Mouse (Mus musculus): ENCODE measurements around the gene Oaf.
A peak's percentile ranks its signal among the peaks of the same experiment; 100 is the strongest.

Gene Oaf

DNA sequence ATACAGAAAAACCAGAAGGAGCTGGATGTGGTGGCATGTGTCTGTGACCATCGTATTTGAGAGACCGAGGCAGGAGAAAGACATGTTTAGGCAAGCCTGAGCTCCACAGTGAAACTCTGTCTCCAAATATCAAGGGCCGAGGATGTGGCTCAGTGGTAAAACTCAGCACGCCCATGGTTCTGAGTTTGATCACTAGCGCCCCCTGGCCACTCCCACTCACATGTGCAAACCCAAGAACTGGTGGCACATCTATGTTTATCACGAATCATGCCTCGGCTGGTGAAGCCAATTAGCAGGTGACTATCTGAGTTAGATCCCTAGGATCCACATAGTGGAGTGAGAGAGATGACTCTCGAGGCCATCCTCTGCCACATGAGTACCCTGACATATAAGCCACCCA, 27.6 kb upstream of the Oaf start:
- no peaks in the 10 kb centered on the region for H3K9me3 ChIP-seq (ENCODE audit: low read length)
- peaks cover 91% of the 10 kb centered on the region for H3K4me1 ChIP-seq (replicated peaks; ENCODE audit: low read depth, low read length)
- no peak overlapping the region for H3K4me3 ChIP-seq (replicated peaks; ENCODE audit: low read length)
- no peaks in the 10 kb centered on the region for H3K36me3 ChIP-seq (ENCODE audit: insufficient read depth, low read length)
- no peak for TF ChIP-seq NANOG (IDR thresholded peaks at IDR 0.05; ENCODE audit: borderline replicate concordance, low read length)
- peak; percentile 45 for TF ChIP-seq CTCF (conservative IDR thresholded peaks at IDR 0.05; ENCODE audit: low read length)
- peaks cover 31% of the 10 kb centered on the region for H3K27me3 ChIP-seq (ENCODE audit: insufficient read depth, low read length)

DNA sequence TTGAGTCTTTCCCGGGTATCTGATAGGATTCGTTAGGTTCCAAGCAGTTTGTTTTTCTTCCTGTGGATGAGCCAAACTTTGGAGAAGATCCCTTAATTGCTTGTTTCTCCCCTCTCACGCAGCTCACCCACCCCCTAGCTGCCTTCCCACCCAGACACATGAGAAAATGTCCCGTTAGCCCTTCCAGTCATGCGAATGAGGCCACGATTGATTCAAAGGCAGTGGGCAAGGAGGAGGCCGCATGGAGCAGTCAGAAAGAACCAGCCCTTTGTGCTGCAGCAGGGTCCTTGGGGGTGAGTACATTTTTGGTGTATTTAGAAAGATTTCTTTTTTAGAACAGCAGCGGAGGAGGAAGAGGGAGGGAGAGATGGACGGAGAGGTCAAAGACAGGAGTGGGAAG, 25.5 kb upstream of the Oaf start:
- Histone ChIP-seq H3K27me3 (ENCODE audit: insufficient read depth, low read length) (peaks cover 10% of the 10 kb centered on the region), H3K36me3 (ENCODE audit: insufficient read depth, low read length) (no peaks in the 10 kb centered on the region), H3K4me1 (replicated peaks; ENCODE audit: low read depth, low read length) (peaks cover 87% of the 10 kb centered on the region), H3K4me3 (replicated peaks; ENCODE audit: low read length) (no peak overlapping the region), H3K9me3 (ENCODE audit: low read length) (no peaks in the 10 kb centered on the region)
- TF ChIP-seq POU5F1 (IDR thresholded peaks at IDR 0.05; ENCODE audit: borderline replicate concordance, low read length) (no peak), NANOG (IDR thresholded peaks at IDR 0.05; ENCODE audit: borderline replicate concordance, low read length) (no peak), CTCF (conservative IDR thresholded peaks at IDR 0.05; ENCODE audit: low read length) (no peak)

DNA sequence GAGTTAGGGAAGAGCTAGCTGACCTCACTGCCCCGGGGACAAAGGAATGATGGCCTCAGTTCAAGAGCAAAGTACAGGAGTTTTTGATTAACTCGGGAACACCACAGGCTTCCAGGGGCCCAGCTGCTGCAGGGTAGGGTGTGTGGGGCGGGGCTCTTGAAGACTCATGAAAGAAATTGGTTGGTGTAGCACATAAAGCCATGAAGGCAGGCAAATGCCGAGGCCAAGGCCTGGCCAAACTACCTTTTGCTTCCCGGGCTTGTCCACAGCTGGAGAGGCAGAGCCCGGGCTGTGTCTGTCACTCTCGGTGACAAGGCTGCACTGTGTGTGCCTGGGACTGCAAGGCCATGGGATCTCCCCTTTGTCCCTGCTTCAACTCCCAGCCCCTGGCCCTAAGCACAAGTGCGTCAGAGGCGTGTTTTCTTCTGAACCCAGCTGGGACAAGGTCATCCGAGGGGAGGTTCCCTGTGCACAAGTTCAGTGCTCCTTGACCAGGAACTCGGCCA, 24.3 kb upstream of the Oaf start:
- no peaks in the 10 kb centered on the region for H3K36me3 ChIP-seq (ENCODE audit: insufficient read depth, low read length)
- TF ChIP-seq POU5F1 (IDR thresholded peaks at IDR 0.05; ENCODE audit: borderline replicate concordance, low read length) = no peak
- TF ChIP-seq CTCF (conservative IDR thresholded peaks at IDR 0.05; ENCODE audit: low read length) = no peak
- TF ChIP-seq NANOG (IDR thresholded peaks at IDR 0.05; ENCODE audit: borderline replicate concordance, low read length) = no peak
- H3K4me3 ChIP-seq (replicated peaks; ENCODE audit: low read length) = peak overlapping the region; percentile 3; the same call in 1 of the 2 replicates
- no peaks in the 10 kb centered on the region for H3K9me3 ChIP-seq (ENCODE audit: low read length)
- peaks cover 82% of the 10 kb centered on the region for H3K4me1 ChIP-seq (replicated peaks; ENCODE audit: low read depth, low read length)
- no peaks in the 10 kb centered on the region; the same call in 1 of the 2 replicates for H3K27me3 ChIP-seq (ENCODE audit: insufficient read depth, low read length)

DNA sequence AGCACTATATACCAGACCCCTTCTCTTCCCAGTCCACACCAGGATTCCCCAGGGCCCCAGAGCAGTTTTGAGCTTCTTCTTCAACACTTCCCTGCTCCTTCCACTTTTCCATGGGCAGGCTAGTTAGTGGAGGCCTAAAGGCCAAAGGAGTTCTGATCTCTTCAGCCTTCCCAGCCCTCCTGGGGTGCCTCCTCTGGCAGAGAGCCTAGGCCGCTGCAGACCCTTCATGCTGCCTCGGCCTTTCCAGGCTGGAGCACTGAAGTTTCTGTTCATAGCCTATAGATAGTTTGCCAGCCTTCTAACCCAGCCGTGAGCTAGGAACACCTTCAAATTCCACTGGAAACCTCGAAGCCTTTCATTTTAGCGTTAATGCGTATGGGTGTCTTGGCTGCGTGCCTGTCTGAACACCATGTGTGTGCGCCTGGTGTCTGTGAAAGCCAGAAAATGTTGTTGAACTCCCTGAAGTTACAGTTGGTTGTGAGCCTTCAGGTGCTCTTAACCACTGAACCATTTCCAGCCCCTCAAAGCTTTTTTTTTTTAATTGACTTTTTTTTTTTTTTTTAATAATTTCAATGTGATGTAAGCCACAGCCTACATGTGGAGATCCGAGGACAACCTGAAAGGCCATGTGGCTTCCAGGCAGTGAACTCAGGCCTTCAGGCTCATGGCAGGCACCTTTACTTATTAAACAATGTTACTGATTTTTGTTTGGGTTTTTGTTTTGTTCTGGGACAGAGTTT, 23.3 kb upstream of the Oaf start:
- no peaks in the 10 kb centered on the region; the same call in 1 of the 2 replicates for H3K27me3 ChIP-seq (ENCODE audit: insufficient read depth, low read length)
- H3K4me3 ChIP-seq (replicated peaks; ENCODE audit: low read length) = no peak overlapping the region
- H3K4me1 ChIP-seq (replicated peaks; ENCODE audit: low read depth, low read length) = peaks cover 77% of the 10 kb centered on the region
- TF ChIP-seq CTCF (conservative IDR thresholded peaks at IDR 0.05; ENCODE audit: low read length) (no peak), NANOG (IDR thresholded peaks at IDR 0.05; ENCODE audit: borderline replicate concordance, low read length) (no peak), POU5F1 (IDR thresholded peaks at IDR 0.05; ENCODE audit: borderline replicate concordance, low read length) (no peak)
- no peaks in the 10 kb centered on the region for H3K9me3 ChIP-seq (ENCODE audit: low read length)
- no peaks in the 10 kb centered on the region for H3K36me3 ChIP-seq (ENCODE audit: insufficient read depth, low read length)

DNA sequence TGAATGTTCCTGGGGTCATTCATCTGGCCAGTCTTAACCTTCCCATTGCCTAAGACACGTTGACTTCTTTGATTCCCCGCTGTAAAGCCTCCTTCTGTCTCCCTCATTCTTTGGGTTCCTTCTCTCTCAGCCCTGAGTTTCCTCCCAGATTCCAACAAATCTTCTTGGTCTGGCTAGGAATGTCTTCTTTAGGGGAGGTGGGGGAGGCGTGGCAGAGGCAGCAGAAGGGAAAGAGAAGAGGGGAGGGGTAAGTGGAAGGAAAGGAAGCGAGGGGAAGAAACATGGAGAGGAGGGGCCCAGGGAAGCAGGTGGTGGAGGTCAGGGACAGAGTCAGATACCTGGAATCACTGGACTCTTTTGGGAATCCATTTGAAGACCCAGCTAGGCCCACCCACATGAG, 22.7 kb upstream of the Oaf start:
- H3K27me3 ChIP-seq (ENCODE audit: insufficient read depth, low read length) = no peaks in the 10 kb centered on the region; the same call in 1 of the 2 replicates

DNA sequence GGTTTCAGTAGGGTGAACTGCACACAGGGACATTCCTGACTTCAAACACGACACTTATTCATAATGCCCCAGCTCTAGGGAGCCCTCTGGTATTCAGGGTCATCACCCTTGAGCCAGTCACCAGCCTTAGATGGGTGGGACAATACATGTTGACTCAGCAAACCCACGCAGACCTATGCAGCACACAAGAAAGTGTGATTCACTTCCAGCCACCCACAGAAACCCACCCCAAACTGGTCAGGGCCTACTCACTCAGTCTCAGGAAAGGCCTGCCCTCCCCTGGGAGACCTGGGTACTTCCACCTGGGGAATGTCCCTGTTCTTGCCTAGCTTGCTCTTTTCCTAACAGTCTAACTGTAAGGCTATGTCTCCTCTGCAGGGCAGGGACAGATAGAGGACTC, 22.2 kb upstream of the Oaf start:
- no peaks in the 10 kb centered on the region for H3K36me3 ChIP-seq (ENCODE audit: insufficient read depth, low read length)
- H3K4me1 ChIP-seq (replicated peaks; ENCODE audit: low read depth, low read length) = peaks cover 72% of the 10 kb centered on the region
- H3K4me3 ChIP-seq (replicated peaks; ENCODE audit: low read length) = no peak overlapping the region
- no peaks in the 10 kb centered on the region for H3K9me3 ChIP-seq (ENCODE audit: low read length)
- H3K27me3 ChIP-seq (ENCODE audit: insufficient read depth, low read length) = no peaks in the 10 kb centered on the region; the same call in 1 of the 2 replicates
- TF ChIP-seq NANOG (IDR thresholded peaks at IDR 0.05; ENCODE audit: borderline replicate concordance, low read length) (no peak), POU5F1 (IDR thresholded peaks at IDR 0.05; ENCODE audit: borderline replicate concordance, low read length) (no peak), CTCF (conservative IDR thresholded peaks at IDR 0.05; ENCODE audit: low read length) (no peak)

More for the DNA sequence above, 22.7 kb upstream of the Oaf start:
- Histone ChIP-seq H3K36me3 (ENCODE audit: insufficient read depth, low read length) (no peaks in the 10 kb centered on the region), H3K4me1 (replicated peaks; ENCODE audit: low read depth, low read length) (peaks cover 72% of the 10 kb centered on the region), H3K4me3 (replicated peaks; ENCODE audit: low read length) (no peak overlapping the region), H3K9me3 (ENCODE audit: low read length) (no peaks in the 10 kb centered on the region)
- TF ChIP-seq POU5F1 (IDR thresholded peaks at IDR 0.05; ENCODE audit: borderline replicate concordance, low read length) = no peak
- TF ChIP-seq CTCF (conservative IDR thresholded peaks at IDR 0.05; ENCODE audit: low read length) = no peak
- TF ChIP-seq NANOG (IDR thresholded peaks at IDR 0.05; ENCODE audit: borderline replicate concordance, low read length) = no peak

DNA sequence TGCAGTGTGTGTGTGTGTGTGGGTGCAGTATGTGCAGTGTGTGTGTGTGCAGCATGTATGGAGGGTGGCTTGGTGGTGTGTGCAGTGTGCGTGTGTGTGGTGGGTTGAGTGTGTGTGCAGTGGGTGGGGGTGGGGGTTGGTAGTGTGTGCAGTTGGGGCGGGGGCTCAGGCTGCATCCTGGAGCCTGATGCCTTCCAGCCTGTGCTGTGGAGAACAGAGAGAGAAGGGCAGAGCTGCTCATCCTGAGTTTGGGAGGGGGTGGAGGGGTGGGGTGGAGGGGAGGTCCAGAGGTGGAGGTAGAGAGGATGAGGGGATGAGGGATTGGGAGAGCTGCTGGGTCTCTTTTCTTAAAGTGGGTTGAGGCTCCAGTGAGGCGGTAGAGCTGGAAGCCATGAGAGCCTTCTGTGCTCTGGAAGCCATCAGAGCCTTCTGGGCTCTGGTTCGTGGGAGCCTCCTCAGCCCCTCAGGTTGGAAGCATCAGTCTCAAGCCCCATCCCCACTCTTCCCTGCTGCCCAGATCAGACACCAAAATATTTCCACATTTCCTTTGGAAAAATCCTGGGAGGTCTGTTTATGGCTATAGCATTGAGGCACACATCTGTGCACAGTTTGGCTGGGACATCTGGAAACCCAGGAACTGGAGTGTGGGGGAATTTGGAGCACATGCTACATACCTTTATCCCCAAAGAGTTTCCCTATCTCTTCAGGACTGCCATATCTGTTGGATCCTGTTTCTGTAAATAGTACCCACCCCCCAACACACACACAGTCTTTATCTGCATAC, 21.6 kb upstream of the Oaf start:
- Histone ChIP-seq H3K36me3 (ENCODE audit: insufficient read depth, low read length) (no peaks in the 10 kb centered on the region), H3K9me3 (ENCODE audit: low read length) (no peaks in the 10 kb centered on the region), H3K4me3 (replicated peaks; ENCODE audit: low read length) (no peak overlapping the region), H3K27me3 (ENCODE audit: insufficient read depth, low read length) (no peaks in the 10 kb centered on the region; the same call in 1 of the 2 replicates), H3K4me1 (replicated peaks; ENCODE audit: low read depth, low read length) (peaks cover 69% of the 10 kb centered on the region)
- no peak for TF ChIP-seq NANOG (IDR thresholded peaks at IDR 0.05; ENCODE audit: borderline replicate concordance, low read length)
- TF ChIP-seq POU5F1 (IDR thresholded peaks at IDR 0.05; ENCODE audit: borderline replicate concordance, low read length) = no peak
- no peak for TF ChIP-seq CTCF (conservative IDR thresholded peaks at IDR 0.05; ENCODE audit: low read length)

DNA sequence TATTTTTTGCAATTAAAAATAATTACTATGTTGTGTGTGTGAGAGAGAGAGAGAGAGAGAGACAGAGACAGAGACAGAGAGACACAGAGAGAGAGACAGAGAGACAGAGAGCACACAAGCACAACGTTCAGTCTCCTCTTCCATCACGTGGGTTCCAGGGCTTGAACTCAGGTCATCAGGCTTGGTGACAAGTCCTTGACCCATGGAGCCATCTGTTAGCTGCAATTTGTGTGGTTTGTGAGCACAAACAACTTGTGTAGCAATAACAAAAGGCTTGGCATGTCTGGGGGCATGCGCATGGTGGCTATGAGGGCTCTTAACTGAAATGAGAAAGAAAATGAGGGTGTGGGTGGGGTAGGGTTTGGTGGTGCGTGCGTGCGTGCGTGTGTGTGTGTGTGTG, 20.9 kb upstream of the Oaf start:
- H3K4me3 ChIP-seq (replicated peaks; ENCODE audit: low read length) = 0 out of 2 replicates have a peak overlapping the region, but pooled peaks have one; percentile 1
- no peak for TF ChIP-seq POU5F1 (IDR thresholded peaks at IDR 0.05; ENCODE audit: borderline replicate concordance, low read length)
- TF ChIP-seq CTCF (conservative IDR thresholded peaks at IDR 0.05; ENCODE audit: low read length) = no peak
- no peak for TF ChIP-seq NANOG (IDR thresholded peaks at IDR 0.05; ENCODE audit: borderline replicate concordance, low read length)
- peaks cover 65% of the 10 kb centered on the region for H3K4me1 ChIP-seq (replicated peaks; ENCODE audit: low read depth, low read length)
- no peaks in the 10 kb centered on the region for H3K9me3 ChIP-seq (ENCODE audit: low read length)
- H3K36me3 ChIP-seq (ENCODE audit: insufficient read depth, low read length) = no peaks in the 10 kb centered on the region
- no peaks in the 10 kb centered on the region; the same call in 1 of the 2 replicates for H3K27me3 ChIP-seq (ENCODE audit: insufficient read depth, low read length)

Measured in E14TG2a.4 (cell line).